Mouse (Mus musculus) left cerebral cortex, postnatal 14 days (tissue): ENCODE data around the gene Gm1123. TPM values are rescaled to one million over a fixed set of nuclear protein-coding genes. Genes with fewer than 3 reads are reported as not detected.
A peak's percentile ranks its signal among the peaks of the same experiment; 100 is the strongest.

Source experiments
- DNase-seq, 2 experiments: peaks; one replicate each; pipeline ENCODE4 v3.0.0; 2021 to 2022; ENCODE audit warnings: low spot score in 2 of 2, mixed read lengths in 1 of 2
- intact Hi-C: fragments of 180-260 bp; cut with DNase I; formaldehyde crosslinking; loops from one replicate; pipeline ENCODE4 v1.15.1; 2025
- total RNA-seq, 2 experiments: library from RNA; stranded (reverse); gene quantifications; 2 replicates each; pipeline ENCODE4 v1.2.3; 2021

The Gm1123 gene
- total RNA-seq, 2 experiments from 2014 or later, result not detected

DNA sequence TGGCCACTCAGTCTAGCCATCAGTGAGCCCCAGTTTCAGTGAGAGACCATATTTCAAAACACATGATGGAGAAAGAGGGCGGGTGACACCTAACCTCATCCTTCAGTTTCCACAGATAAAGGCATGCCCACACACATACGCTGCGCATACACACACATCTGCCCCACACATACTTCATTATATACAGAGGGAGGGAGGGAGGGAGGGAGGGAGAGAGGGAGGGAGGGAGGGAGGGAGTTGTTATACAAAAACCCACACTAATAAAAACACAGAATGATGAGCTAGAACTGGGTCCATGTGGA is 25.7 kb downstream of the Gm1123 start:
- intact Hi-C loops, result no loop called here
- DNase-seq, result no peak

GRCm38 (mm10) chr9:99009069-99009897 is 26.2 kb downstream of the Gm1123 start:
- intact Hi-C loops, result no loop called here
- DNase-seq, result no peak

DNA sequence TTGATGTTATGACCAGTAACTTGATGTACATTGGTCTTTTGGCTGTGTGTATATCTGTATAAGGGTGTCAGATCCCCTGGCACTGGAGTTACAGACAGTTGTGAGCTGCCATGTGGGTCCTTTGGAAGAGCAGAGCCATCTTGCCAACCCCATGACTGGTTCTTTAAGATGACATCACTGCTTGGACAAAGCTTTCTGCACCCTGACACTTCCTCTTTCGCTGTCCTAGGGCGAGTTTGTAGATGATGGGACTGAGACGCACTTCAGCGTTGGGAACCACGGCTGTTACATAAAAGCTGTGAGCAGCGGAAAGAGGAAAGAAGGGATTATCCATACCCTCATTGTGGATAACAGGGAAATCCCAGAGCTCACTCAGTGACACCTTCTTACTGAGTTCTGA is 34.2 kb downstream of the Gm1123 start:
- intact Hi-C loops, result no loop called here
- no peak for DNase-seq

- intact Hi-C loops, result no loop called here
Observed at GRCm38 (mm10) chr9:98999881-99000339, 35.6 kb downstream of the Gm1123 start.

DNA sequence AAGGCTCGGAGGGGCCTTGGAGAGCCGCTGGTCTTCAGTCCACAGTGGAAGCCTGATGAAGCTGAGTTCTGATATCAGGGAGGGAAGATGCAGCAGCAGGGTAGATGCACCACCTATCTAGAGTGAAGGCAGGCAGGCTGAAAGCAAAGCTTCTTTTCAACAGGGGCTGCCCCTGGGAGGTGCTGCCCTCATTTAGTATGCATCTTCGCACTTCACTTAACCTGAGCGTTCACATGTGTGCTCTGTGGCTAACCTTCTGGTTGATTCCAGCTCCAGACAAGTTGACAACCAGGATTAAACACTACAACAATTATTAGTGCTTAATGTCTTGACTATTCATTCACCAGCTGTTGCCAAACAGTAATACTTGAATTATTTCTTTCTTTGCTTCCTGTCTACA is 41.4 kb downstream of the Gm1123 start:
- intact Hi-C loops, result no loop called here

More at GRCm38 (mm10) chr9:98999881-99000339, 35.6 kb downstream of the Gm1123 start:
- DNase-seq, result peak; percentile 13 to 40

DNA sequence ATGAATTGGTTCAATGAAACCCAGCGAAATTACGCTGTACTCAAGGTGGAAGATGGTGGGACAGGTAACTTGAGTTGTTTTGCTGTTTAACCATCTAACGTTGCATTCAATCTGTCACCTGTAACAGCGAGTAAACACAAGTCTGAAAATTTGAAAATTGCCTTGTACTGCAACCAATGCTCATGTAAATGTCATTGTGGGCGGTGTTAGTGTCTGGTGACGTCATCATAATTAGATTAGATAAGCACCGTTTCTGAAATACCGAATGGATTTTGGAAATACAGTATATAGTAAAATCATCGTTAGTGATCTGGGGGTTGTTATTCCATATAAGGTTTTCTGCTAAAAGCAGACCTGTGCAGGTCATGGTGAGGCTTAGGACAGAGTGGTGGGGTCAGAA is 48.4 kb downstream of the Gm1123 start:
- intact Hi-C loops, result loop anchor here (10.0 kb wide), 1 partner anchor 258 kb away; the partner anchor contains the start of gene Cep70

More for the DNA sequence above, 41.4 kb downstream of the Gm1123 start:
- no peak for DNase-seq

DNA sequence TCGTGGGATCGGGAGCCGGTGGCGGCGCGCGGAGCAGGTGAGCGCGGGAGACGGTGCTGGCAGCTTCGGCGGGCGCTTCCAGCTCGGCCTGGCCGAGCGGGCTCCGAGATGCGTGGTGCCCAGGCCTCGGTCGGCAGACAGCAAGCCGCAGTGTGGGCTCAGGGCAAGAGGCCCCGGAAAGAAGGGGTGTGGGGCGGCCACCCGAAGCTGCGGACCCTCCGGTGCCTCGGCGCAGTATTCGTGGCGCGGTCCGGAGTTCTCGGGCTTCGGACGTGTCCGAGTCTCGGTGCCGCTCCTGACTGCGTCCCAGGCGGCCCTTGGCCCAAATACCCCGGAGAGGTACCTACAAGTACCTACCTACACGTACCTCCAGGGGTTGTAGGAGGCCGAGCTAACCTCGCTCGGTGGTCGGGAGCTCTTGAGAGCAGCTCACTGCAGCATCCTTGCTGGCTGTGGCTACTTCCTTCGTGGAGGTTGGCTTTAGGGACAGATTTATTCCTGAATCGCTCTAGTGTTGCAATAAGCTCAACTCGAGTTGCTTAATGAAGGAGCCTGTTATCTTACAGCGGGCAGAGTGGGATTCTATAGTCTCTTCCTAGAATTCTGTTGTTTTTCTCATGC is 48.9 kb downstream of the Gm1123 start:
- DNase-seq, result peak in 1 of 2 experiments; percentile 12
- intact Hi-C loops, result loop anchor here (10.0 kb wide), 1 partner anchor 258 kb away; the partner anchor contains the start of gene Cep70

More for the DNA sequence above, 48.4 kb downstream of the Gm1123 start:
- peak in 1 of 2 experiments; percentile 26 for DNase-seq

GRCm38 (mm10) chr9:98985800-98986475 is 49.6 kb downstream of the Gm1123 start, which contains the start of gene Faim:
Faim (plus strand) TSS chr9:98986373.
- DNase-seq, result peak; percentile 100
- intact Hi-C loops, result loop anchor here (10.0 kb wide), 1 partner anchor 259 kb away; the partner anchor contains the start of gene Cep70

DNA sequence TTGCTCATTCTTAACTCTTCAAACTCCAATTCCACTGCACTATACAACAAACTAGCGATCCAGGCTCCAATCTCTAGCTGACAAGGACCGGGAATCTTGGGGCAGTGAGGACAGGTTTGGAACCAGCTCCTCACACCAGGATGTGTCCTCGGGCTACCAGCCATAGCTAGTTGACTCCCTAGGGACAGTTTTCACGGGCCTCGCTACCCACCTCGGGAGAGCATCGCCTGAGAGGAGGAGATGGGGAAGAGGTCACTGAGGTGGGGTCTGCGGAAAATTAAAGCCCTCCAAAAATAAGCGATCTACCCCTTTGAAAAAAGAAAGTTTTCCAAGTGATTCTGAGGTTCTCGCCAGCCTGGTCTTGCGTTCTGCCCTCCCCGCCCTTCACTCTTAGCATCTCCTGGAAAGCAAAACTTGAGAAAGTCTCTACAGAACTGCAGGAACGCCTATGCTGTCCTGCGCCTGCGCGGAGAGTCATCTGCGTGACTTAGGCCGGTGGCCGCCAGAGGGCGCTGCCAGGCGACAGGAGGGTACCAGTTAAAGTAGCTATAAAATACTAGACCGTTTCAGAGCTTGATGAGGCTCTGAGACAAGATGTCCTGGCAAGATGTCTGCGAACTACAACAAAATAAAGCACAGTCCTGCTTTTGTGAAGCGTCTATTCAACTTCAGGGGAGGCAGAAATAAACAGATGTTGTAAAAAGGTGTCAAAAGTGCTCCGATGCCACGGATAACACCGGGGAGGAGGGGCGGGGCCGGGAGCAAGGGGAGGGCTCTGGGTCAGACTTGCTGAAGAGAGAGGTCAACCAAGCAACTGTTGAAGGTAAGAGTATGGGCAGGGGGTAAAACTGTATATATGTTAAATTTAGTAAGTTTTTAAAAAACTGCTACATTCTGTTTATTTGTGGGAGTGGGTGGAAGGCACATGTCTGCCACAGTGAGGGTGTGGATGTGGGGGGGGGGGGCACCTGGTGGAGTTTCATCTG is 55.8 kb downstream of the Gm1123 start:
- peak; percentile 88 to 91 for DNase-seq
- intact Hi-C loops, result loop anchor here (5.0 to 10.0 kb wide), 3 partner anchors 265 to 475 kb away; partner anchors contain the start of genes Cep70 and Nme9

DNA sequence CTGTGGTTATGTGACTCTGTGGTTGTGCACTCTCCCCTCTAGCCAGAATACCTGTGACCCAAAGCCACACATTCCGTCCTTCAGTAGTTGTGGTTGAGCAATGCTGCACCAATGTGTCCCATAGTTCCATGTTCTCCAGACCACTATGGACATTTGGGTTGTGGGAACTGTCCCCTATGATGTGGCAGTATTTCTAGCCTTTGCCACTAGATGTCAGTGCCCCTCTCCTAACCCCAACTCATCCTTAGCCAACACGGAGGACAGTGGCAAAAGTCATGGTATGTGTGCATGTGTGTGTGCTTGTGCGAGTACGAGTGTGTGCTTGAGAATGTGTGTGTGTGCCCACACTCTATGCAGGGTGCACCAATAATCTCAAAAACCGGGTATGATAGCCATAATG is 59.0 kb downstream of the Gm1123 start:
- intact Hi-C loops, result loop anchor here (5.0 to 10.0 kb wide), 2 partner anchors 401 to 478 kb away; partner anchors contain the start of gene Nme9
- DNase-seq, result no peak

- intact Hi-C loops, result loop anchor here (5.0 to 10.0 kb wide), 2 partner anchors 401 to 479 kb away; partner anchors contain the start of gene Nme9
Observed at GRCm38 (mm10) chr9:98976081-98976480, 59.4 kb downstream of the Gm1123 start.

DNA sequence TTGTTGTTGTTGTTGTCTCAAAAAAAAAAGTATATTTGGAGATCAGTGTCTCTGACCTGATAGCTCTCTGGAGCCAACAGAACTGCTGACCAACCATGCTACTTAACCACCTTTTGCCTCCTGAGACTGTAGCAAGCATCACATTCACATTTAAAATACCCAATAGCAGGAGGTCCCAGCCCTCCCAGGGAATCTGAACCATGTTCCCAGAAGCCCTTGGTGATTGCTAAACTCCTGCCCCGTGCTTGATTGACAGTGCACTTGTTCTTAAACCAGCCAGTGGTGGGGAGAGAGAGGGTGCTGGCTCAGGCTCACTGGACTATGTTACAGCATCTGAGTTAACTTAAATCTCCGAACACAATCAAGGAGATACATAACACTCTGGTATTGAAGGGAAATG is 60.6 kb downstream of the Gm1123 start:
- intact Hi-C loops, result loop anchor here (5.0 to 10.0 kb wide), 2 partner anchors 402 to 480 kb away; partner anchors contain the start of gene Nme9
- DNase-seq, result no peak

More at GRCm38 (mm10) chr9:98976081-98976480, 59.4 kb downstream of the Gm1123 start:
- no peak for DNase-seq

GRCm38 (mm10) chr9:98973561-98973960 is 62.0 kb downstream of the Gm1123 start:
- intact Hi-C loops, result loop anchor here (10.0 kb wide), 1 partner anchor 481 kb away; the partner anchor contains the start of gene Nme9
- no peak for DNase-seq

DNA sequence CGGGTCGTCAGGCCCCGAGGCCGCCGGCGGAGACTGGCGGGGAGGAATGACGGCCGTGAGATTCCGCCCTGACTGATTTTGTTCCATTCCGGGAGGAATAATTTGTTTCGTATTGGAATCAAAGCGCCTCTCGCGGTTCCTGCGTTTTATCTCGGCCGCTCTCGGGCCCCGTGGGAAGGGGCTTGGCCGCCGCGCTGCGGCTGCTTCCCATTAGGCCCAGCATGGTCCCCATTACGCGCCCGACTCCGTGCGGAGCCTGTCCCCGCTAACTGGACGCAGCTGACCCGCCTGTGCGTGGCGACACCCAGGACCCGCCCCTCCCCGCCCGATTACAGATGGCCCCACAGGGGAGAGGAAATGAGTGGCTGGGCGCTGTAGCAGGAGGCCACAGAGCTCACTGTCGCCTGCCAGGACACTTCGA is 62.4 kb downstream of the Gm1123 start:
- DNase-seq, result no peak
- intact Hi-C loops, result loop anchor here (10.0 kb wide), 1 partner anchor 482 kb away; the partner anchor contains the start of gene Nme9

DNA sequence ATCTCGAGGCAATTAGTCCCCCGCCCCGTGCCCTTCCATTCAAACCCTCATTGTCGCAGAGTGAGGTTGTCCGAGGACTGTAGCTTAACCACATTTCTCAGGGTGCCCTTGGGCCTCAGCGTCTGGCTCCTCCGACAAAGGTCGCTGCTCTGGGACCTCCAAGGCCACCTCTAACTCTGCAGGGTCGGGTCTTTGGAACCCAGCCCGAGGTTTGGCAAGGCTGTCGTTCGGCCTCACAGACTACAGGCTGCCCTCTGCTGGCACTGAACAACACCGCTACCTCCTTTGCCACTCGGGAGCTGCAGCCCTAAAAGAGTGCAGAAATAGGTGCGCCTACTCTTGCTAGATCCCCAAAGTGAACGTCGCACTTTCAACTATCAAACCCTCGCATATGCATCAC is 70.4 kb downstream of the Gm1123 start:
- DNase-seq, result peak; percentile 26 to 28
- intact Hi-C loops, result no loop called here

- no peak for DNase-seq
- intact Hi-C loops, result loop anchor here (5.0 kb wide), 1 partner anchor 316 kb away; no protein-coding TSS in a partner anchor
Observed at GRCm38 (mm10) chr9:98963661-98964060, 71.9 kb downstream of the Gm1123 start.

- DNase-seq, result no peak
- intact Hi-C loops, result loop anchor here (5.0 kb wide), 1 partner anchor 315 kb away; no protein-coding TSS in a partner anchor
Observed at GRCm38 (mm10) chr9:98962478-98963142, 72.9 kb downstream of the Gm1123 start.
